Mouse (Mus musculus) liver (tissue): ENCODE data around the gene Ippk.

Experiments used
- DNase-seq: peaks from one replicate; pipeline ENCODE4 v3.0.0-alpha.2; 2020; ENCODE audit warnings: mixed read lengths

The Ippk gene

DNA sequence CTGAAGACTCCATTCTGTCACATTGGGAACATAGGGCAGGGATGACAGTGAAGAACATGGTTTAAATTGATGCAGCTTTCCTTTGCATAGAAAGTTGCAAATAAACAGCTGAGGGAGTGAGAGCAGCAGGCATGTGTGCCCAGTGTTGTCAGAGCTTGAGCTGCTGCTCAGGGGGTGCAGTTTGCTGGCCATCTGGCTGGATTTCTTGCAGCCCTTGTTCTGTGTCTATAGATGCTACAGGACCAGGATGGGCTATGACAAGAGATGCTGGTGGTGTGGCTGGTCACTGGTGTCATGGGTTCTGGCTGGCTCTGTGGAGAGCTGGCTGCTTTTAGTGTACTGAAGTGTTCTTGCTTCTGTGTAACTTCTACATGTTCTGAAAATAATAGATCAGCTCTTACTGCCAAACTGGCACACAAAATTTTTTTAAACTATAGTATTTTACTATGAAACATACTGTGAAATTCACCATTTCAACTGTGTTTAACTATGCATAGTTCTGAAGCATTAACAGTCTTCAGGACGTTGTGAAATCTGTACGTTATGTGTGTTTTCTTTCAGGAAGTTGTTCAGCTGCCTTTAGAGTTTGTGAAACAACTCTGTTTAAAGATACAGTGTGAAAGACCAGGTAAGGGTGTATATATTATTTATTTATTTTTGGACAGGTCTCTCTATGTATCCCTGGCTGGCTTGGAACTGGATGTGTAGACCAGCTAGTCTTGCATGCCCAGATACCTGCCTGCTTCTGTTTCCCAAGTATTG, 12.4 kb downstream of the Ippk start:
- no peak for DNase-seq

DNA sequence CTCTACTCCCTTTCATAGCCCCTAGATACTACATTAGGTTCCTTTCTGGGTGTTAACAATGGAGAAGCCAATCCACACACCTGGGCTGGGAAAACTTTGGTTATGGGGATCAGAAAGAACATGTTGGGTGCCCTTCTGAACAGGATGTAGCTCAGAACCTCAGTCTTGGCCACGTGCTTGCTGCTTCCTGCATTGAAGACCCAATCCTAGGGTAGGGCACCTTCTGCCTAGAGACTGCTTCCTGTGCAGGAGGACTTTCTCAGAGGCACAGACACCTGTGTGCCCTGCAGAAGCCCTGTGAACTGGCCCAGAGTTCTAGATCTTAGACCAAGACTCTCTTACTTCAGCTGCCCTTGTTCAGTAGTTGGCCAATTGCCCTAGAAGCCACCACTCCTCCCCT, 14.7 kb downstream of the Ippk start:
- DNase-seq = no peak

DNA sequence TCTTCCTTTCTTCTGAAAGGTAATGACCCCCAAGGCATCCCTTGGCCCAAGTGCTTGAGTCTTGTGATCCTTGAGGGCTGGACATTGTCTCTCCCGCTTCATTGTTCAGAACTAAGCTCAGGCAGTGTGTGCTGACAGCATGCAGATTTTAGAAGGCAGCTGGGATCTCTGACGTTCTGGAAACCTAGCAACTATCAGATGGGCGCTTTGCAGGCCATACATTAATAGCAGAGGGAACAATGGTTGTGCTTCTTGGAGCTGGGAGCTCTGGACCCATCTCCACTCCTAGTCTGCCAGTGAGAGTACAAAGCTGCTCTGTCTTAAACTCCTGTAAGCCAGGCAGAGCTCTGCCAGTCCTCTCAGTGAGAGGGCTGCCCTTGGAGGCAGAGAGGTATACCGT, 15.1 kb downstream of the Ippk start:
- no peak for DNase-seq

DNA sequence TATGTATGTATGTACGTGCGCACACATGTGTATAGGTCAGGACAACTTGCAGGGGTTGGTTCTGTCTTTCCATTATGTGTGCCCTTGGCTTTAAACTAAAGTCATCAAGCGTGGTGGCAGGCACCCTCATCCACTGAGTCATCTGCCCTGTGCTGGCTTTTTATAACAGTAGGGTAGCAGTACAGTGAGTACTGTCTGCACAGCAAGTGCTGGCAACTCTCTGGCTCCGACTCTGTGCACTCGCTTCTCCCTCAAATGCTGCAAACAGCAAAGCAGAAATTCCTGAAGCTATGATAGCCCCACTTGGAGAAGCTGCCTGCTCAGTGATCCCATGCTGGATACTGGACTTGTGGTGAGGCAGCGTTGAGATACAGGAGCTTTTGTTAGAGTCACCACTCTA, 23.4 kb downstream of the Ippk start:
- DNase-seq = no peak

DNA sequence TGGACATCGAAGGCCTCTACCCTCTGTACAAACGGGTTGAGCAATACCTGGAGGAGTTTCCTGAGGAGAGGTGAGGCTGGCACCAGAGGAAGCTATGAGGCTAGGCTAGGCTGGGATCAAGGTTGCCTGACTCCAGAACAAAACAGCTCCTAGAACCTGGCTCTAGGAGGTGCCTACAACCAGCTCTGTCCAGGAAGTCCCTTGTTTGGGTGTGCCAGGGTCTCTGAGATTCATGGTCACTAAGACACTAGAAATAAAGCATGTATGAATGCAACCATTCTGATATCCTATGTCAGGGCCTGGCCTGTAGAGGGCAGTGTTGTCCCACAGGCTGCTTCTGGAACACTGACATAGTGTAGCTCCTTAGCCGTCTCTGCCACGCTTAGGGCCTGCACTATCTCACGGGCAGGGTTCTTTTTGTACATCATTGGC, 28.3 kb downstream of the Ippk start:
- DNase-seq = peak; percentile 82

DNA sequence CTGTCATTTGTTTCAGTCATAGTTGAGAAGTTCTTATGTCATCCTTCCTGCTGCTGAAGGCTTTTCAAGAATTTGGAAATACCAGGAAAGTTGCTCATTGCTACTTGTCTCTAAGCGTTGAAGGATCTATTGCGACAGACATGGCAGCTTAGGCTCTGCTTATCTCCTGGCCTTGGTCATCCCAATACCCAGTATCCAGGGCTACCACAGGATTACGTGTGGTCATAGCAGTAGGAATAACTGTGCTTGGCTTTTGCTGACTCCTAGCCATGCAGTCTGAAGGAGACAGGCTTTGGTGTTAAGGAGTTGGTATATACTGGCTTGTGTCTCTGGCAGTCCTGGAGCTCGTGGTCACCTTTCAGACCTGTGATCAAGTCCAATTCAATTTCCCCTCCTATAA, 39.2 kb downstream of the Ippk start:
- DNase-seq = no peak

DNA sequence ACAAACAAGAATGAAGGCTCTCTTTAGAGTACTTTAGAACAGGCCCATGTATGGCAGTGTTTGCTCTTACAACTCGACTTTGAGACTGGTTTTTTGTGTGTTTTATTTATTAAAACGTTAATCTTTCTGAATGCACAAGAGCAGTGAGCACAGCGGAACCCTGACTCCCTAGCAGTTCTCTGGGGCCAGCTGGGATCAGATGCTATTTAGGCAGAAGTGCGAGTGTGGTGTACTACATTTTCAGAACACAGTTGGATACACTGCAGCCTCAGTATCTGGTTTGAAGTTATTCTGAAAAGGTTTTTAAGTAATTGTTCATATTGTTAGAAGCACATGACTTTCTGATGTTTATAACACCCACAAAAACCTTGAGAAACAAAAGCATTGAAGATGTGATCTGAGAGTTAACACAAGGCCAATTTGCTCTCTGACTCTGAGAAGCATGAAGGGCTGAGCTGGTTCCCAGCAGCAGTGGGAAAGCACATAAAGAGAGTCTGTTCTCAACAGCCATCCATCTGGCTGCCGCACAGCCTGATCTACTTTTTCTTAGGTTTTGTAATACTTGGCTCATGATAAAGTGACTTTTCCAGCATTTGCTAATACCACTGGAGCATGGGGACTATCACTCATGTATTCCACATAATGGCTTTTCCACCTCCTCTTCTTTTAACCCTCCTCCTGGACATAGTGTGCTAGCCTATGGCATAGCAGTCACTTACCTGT, 39.8 kb downstream of the Ippk start:
- no peak for DNase-seq

DNA sequence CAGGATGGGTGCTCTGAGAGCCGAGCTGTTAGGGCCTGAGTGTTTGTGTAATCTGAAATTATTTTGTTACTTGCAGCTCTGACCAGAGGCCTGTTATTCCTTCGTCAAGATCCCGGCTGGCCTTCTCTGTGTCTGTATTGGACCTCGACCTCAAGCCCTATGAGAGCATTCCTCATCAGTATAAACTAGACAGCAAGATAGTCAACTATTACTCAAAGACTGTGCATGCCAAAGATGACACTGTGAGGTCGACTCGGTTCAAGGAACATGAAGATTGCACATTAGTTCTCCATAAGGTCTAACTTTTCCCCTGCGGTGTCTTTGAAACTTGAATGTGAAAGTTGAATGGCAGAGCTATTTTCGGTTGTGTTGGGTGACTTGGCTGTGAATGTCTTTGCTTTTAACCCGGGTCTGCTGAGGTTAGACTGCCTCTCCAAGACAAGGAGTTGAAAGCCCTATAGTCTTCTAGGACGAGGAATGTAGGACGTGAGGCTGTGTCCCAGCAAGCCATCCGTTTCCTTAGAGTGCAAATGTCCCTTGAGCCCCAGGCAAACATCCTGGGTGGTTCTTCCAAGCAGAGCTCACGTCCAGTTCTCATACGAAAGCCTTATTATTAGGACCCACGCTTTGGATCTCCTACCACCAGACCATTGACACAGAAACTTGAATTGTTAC, 40.5 kb downstream of the Ippk start:
- no peak for DNase-seq

DNA sequence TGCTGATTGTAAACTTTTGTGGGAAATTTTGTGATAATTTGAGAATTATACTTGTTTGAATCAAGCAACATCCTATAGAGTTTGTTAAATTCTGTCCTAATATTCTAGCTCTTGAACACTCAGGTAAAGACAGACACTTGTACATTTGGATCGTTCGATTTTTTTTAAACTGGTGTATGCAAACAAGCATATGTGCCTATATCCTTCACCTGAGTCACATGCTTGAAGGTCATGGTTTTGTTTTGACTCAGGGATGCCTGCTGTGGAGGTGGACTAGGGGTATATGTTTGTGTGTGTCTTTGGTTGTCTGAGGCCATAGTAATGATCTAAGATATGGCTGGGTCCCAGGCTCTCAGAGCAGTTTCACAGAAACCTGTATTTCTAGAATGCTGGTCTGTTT, 41.9 kb downstream of the Ippk start:
- no peak for DNase-seq

DNA sequence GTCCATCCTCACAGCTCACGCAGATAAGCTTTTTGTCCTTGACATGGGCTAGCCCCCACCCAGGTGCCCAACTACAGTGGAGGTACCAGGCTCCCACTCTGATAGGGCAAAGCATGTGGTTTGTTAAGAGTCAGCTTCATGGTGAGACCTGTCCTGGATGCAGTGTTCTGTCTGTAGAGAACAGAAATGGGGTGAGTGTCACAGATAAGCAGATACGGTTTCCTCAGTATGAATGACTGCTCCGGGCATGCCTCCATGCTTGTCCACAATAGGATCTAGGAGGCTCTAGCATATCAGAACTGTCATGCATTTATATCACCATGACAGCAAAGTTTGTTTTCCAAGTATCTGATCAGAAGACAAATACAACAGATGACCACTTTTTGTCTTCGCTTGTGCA, 44.8 kb downstream of the Ippk start:
- no peak for DNase-seq

DNA sequence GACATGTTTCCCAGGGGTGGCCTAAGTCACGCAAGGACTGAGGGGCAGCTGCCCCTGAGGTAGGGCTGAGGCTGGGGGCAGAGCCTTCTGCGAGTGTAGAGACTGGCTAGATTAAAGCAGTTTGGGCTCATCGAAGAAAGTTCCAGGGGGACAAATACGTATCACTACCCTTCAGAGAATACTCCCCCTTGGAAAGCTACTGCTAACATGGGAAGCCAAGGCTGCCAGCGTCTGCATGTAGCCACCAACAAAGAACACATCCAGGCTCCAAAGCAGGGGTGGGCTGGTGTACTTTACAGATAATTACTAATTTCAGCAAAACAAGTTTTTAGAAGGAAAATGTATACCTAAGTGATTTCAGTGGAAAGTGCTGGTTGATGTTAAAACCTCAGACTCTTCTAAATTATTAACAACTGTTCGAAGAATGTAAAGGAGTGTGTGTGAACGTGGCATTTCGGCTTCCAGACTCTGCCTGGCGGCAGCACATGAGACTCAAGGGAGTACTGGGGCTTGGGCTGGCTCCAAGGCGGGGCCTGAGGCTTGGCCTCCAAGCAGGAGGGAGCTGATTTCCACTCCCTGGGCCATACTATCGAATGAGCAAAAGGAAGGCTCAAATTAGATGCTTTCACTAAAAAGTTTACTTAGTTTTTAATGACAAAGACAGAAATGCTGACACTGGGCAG, 45.5 kb downstream of the Ippk start:
- no peak for DNase-seq

DNA sequence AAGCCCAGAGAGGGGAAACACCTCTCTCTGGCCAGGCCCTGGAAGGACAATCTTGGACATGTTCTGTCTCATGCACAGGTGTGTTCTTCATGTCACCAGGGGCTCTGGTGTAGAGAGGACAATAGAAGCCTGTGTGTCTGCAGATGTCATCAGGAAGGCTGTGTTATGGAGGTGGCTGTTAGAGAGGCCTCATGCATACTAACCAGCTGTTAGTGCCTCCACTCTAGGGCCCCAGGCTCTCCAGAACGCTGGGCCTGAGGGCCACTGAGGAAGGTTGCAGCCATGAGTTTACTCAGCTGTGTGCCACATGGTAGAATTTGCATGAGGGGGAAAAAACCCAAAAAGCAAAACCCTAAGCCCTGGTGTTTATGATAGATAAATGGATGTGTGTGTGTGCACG, 46.5 kb downstream of the Ippk start:
- no peak for DNase-seq

DNA sequence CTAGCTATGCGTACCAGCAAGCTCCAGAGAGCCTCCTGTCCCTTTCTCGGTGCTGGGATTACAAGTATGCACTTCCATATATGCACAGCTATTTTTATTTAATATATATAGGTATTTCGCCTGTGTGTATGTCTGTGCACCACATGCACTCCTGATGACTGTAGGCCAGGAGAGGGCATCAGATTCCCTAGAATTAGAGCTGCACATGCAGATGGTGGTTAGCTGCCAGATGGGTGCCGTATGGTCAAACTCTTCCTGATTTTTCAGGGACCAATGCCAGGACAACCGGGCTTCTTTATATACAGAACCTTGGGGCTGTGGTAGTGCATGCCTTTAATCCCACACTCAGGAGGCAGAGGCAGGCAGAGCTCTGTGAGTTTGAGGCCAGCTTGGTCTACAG, 48.0 kb downstream of the Ippk start:
- DNase-seq = no peak

DNA sequence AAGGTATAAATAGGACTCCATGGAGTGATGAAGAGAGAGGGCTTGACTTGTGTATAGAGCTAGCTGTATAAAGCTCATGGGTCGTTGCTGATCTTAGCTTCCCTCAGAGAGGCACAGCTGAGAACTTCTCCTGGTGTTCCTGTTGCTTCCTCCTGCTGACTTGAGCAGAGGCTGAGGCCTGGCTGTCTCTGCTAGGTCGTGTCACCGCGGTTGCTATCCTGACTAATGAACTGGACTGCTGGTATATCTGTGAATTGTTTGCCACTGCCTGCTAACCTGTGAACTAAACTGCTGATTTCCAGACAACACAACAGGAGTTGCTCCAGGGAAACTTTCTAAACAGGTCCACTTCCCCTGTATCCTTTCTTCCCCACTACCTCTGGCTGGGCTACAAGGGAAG, 49.3 kb downstream of the Ippk start:
- DNase-seq = no peak

DNA sequence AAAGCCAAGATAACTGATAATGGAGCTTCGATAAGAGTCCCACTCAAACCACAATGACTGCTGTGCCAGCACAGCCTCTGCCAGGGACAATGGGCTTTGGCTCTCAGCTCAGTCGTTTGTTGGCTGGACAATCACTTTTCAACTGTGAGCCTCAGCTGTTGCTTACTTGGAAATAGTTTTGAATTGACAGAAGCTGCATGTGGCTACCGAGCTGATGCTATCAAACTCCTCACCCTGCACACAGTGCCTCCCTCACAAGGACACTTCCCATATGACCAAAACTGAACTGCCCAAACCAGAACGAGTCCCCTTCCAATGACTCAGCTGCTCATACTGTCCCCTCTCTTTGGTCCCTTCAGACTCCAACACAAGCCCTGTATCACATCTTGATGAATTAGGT, 49.8 kb downstream of the Ippk start:
- DNase-seq = no peak

DNA sequence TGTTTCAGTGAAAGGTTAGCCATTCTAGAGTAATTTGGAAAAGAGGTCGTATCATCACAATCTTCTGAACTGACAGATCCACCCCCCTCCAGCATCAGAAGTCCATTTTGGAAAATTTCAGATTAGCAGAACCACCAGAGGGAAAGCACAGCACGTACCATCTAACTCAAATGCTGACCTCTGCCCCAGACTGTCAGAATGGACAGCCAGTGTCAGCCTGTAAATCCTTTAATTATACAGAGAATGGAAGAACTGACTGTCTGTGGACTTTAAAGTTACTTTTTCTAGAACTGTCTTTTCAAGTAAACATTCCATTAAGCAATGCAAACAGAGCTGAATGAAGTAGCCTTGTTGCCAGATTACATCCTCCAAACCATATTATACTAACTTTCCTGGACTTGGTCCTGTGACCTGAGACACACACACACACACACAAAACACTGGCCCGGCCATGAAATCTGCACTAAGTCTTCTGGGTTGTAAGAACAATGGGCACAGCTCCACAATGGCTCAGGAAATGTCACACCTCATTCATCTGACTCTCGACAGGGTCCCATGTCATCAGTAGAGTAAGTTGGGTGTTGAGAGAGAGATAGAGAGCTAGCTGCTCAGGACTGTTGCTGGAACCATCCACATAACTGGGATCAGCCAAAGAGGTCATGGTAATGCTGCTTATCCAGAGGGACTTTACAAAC, 51.1 kb downstream of the Ippk start:
- DNase-seq = no peak

DNA sequence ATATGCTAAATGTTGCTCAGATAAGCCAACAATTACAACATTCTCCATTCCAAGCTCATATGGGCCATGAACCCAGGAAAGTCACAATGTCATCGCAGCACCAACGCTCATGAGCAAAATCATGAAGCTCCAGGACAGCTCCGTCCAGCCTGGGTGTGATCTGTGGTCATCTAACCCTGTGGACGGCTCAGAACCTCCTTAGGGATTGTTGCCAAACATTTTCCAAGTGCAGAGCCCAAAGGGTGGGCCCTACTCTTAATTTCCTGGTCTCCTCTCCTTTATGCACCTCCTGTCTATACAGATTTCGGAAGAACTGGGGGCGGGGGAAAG, 51.6 kb downstream of the Ippk start:
- DNase-seq = no peak

DNA sequence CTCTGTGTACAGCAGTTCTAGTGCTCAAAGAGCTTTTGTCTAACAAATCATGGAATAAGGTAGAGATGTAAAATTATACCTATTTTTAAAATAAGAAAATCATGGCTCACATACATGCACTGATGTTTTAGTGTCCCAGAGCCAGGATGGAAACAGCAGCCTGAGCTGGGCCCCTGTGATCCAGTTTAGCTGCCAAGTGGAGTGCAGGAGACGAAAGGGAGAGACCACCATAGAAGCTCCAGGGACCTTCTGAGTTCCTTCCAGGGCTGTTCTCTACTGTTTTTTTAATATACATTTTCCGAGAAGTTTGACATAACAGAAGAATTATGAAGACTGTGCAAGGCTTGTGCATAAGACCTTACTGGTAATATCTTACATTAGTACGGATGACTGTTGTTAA, 56.8 kb downstream of the Ippk start:
- DNase-seq = no peak

DNA sequence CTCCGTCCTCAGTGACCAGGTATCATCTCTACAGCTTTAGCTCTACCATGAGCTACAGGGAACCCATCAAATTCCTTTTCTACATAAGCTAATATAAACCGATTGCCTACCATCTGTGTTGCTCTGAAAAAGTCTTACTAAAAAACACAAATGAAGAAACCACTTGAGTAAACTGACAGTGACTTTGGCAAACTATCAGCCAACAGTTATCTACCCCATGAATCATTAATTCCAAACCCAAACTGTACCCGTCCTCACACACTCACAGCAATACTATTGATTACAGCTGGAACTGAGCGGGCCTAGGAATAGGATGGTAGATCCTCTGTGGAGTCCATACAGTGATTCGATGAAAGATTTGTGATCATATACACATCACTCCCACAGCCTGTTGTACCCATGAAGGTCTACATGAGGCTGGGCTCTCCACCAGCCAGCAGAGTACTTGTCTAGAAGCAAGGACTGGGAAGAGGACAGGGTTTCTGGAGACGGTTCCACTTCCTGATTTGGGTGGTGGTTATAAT, 57.9 kb downstream of the Ippk start:
- DNase-seq = no peak

DNA sequence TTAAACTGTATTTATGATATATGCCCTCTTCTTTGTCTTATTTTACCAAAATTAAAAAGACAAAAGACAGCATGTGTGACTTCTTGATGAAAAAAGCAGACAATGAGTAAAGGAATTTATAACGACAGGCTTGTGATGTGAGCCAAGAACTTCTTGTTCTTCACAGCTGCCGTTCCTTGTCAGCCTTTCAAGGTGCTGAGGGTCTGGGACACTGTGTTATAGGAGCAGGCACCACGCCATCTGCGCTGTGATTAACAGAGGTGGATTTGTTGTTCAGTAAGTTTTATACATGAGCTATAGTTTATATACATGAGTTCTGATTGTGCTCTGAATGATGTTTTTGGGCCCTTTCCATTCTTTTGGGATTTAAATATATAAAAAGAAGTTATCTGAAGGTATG, 58.4 kb downstream of the Ippk start:
- no peak for DNase-seq

DNA sequence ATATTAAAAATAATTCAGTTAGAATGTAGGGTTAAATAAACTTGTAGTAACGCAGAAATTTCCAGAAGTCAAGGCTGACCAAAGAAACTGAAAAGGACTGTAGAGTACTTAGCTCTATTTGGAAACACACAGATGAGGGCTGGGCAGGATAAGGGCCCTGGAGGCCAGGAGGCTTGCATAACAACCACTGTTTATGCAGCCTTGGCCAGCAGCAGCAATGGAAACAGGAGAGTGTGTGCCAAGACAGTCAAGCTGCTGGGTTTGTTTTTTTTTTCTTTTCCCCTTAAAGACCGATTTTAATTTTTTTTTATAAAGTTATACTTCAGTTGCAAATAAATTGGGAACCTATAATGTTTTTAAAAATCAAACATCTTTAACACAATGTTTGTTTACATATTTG, 59.0 kb downstream of the Ippk start:
- no peak for DNase-seq

DNA sequence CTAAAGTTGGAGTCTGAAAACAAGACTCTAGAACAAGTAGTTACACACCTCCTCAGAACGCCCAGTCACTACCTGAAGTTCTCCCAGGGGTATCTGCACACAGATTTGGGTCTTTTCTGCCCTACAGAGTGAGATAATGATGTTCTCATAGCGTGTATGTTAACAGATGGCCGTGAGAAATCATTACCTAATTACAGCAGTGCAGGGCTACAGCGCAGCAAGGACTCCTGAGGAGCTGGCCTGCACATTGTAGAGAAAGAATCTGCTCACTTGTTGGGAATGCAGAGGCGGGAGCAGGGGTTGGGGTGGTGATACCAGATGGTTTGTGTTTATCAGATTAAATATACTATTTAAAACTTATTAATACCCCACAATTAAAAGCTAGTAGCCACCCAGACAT, 59.5 kb downstream of the Ippk start:
- no peak for DNase-seq

DNA sequence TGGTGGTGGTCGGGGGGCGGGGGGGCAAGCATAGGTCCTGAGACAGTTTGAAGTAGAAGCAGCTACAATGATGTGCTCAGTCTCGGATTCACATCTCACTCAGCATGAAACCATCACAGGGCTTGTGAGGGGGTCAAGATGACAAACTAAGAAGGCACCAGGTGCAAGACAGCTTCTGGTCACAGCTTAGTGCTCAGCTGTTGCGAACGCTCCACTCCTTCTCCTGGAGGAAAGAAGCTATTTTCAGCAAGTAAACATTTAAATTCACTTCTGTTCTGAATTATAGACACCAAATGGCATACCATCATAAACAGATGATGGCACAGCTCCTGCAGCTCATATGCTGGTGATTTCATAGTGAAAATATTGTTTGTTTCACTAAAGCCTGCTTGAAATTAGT, 64.3 kb downstream of the Ippk start:
- DNase-seq = no peak
